Mouse (Mus musculus) heart, embryonic 16.5 days (tissue): Measurements from ENCODE around the gene 3110082I17Rik. TPM values are rescaled to one million over a fixed set of nuclear protein-coding genes. Genes with fewer than 3 reads are reported as not detected.
A peak's percentile ranks its signal among the peaks of the same experiment; 100 is the strongest.
"Not testable (repeated sequence)": the region's sequence is repeated elsewhere in the genome, so short reads cannot be mapped to it uniquely, and the experiment has no call there.

Experiments used
- ATAC-seq: fragments of 200-750 bp; cut with Nextera tagmentation; replicated peaks from 2 replicates; pipeline ENCODE4 v1.8.0; 2017; ENCODE audit warnings: moderate number of reproducible peaks; ENCODE audit not compliant: insufficient read depth, low FRiP score; ENCODE audit errors: extremely low read depth
- H3K27ac ChIP-seq: fragments of 300-500 bp; sonication (generic); 2 replicates; pipeline ENCODE4 v1.5.1; 2014; ENCODE audit warnings: mild to moderate bottlenecking, low read length, control low read depth, moderate library complexity
- H3K27me3 ChIP-seq: fragments of 300-500 bp; sonication (generic); 2 replicates; pipeline ENCODE4 v1.6.1; 2014; ENCODE audit warnings: low read length, mixed read lengths; ENCODE audit not compliant: control insufficient read depth, insufficient read depth
- H3K36me3 ChIP-seq: fragments of 300-500 bp; sonication (generic); 2 replicates; pipeline ENCODE4 v1.6.1; 2014; ENCODE audit not compliant: control insufficient read depth, insufficient read depth
- H3K4me1 ChIP-seq: fragments of 300-500 bp; sonication (generic); 2 replicates; pipeline ENCODE4 v1.6.1; 2014; ENCODE audit warnings: low read length, mixed read lengths; ENCODE audit not compliant: control insufficient read depth, insufficient read depth
- H3K4me2 ChIP-seq: fragments of 300-500 bp; sonication (generic); 2 replicates; pipeline ENCODE4 v1.6.1; 2014; ENCODE audit warnings: low read depth, mild to moderate bottlenecking, control low read depth, low read length
- H3K4me3 ChIP-seq: fragments of 300-500 bp; sonication (generic); 2 replicates; pipeline ENCODE4 v1.5.1; 2014; ENCODE audit warnings: mild to moderate bottlenecking, control low read depth, low read length
- H3K9ac ChIP-seq: fragments of 300-500 bp; sonication (generic); 2 replicates; pipeline ENCODE4 v1.6.1; 2014; ENCODE audit warnings: low read length, control low read depth
- H3K9me3 ChIP-seq: fragments of 300-500 bp; sonication (generic); replicated peaks from 2 replicates; pipeline ENCODE4 v1.6.1; 2016; ENCODE audit warnings: low read length; ENCODE audit not compliant: control insufficient read depth
- WGBS: fragments of 180-500 bp; shearing (Covaris S2); extraction: QIAGEN DNeasy Blood & Tissue Kit; methylation state at CpG from one replicate; pipeline ENCODE4 v1.1.7; 2014; 5-methylcytosine and 5-hydroxymethylcytosine counted together
- polyA plus RNA-seq: library from polyadenylated mRNA; unstranded; fragments of >200 nt; fragmentation: Nextera tagmentation; extraction: Ambion mirVana; gene quantifications from 2 replicates; pipeline ENCODE4 v1.2.1, GENCODE M21; 2015

3110082I17Rik gene
- polyA plus RNA-seq, 1 experiment from 2014 or later: 17.2 TPM

- H3K4me2 ChIP-seq: 0 out of 2 replicates have a peak overlapping the region, but pooled peaks have one; percentile 6
- ATAC-seq: peak; percentile 81
- peak overlapping the region; percentile 38; the same call in 1 of the 2 replicates for H3K9ac ChIP-seq
- 27% methylated on average over 13 of the region's 13 CpGs for whole genome bisulfite sequencing
- H3K9me3 ChIP-seq: no peaks in the 10 kb centered on the region
- no peaks in the 10 kb centered on the region for H3K27me3 ChIP-seq
- H3K4me3 ChIP-seq: no peak overlapping the region
- peaks cover 34% of the 10 kb centered on the region for H3K36me3 ChIP-seq
- H3K27ac ChIP-seq: peak overlapping the region; percentile 79
- H3K4me1 ChIP-seq: peaks cover 18% of the 10 kb centered on the region
Observed at GRCm38 (mm10) chr5:139337826-139338370, 122.4 kb downstream of the 3110082I17Rik start.

GRCm38 (mm10) chr5:139335634-139336033 lies 124.7 kb downstream of the 3110082I17Rik start:
- no peak overlapping the region for H3K27ac ChIP-seq
- H3K9ac ChIP-seq: no peak overlapping the region
- H3K4me1 ChIP-seq: peaks cover 29% of the 10 kb centered on the region
- no peak overlapping the region for H3K4me2 ChIP-seq
- 91% methylated on average over 4 of the region's 4 CpGs for WGBS
- H3K36me3 ChIP-seq: peaks cover 17% of the 10 kb centered on the region
- no peak overlapping the region for H3K4me3 ChIP-seq
- ATAC-seq: no peak
- H3K9me3 ChIP-seq: no peaks in the 10 kb centered on the region
- no peaks in the 10 kb centered on the region for H3K27me3 ChIP-seq

GRCm38 (mm10) chr5:139334394-139334793 lies 125.9 kb downstream of the 3110082I17Rik start:
- not testable (repeated sequence) for H3K4me3 ChIP-seq, H3K4me2 ChIP-seq, H3K9me3 ChIP-seq, ATAC-seq, H3K9ac ChIP-seq, H3K27ac ChIP-seq, H3K27me3 ChIP-seq
- Histone ChIP-seq H3K36me3 (peaks cover 10% of the 10 kb centered on the region), H3K4me1 (peaks cover 27% of the 10 kb centered on the region)
- WGBS: 84% methylated on average over 10 of the region's 10 CpGs

GRCm38 (mm10) chr5:139333301-139334013 lies 126.9 kb downstream of the 3110082I17Rik start:
- Histone ChIP-seq H3K4me3 (no peak overlapping the region), H3K4me2 (no peak overlapping the region), H3K27ac (no peak overlapping the region), H3K4me1 (peaks cover 20% of the 10 kb centered on the region), H3K36me3 (peaks cover 7% of the 10 kb centered on the region), H3K9ac (no peak overlapping the region), H3K27me3 (no peaks in the 10 kb centered on the region; the same call in 1 of the 2 replicates), H3K9me3 (no peaks in the 10 kb centered on the region)
- 87% methylated on average over 16 of the region's 16 CpGs for WGBS
- ATAC-seq: no peak

GRCm38 (mm10) chr5:139332590-139333272 lies 127.6 kb downstream of the 3110082I17Rik start:
- 75% methylated on average over 8 of the region's 8 CpGs for WGBS
- peak overlapping the region; percentile 30; the same call in 1 of the 2 replicates for H3K9ac ChIP-seq

GRCm38 (mm10) chr5:139331742-139332141 lies 128.6 kb downstream of the 3110082I17Rik start:
- Histone ChIP-seq H3K27me3 (no peaks in the 10 kb centered on the region; the same call in 1 of the 2 replicates), H3K27ac (no peak overlapping the region)
- 20% methylated on average over 8 of the region's 8 CpGs for WGBS

More at GRCm38 (mm10) chr5:139332590-139333272, 127.6 kb downstream of the 3110082I17Rik start:
- H3K27me3 ChIP-seq: no peaks in the 10 kb centered on the region; the same call in 1 of the 2 replicates
- H3K27ac ChIP-seq: no peak overlapping the region
- ATAC-seq: no peak
- no peaks in the 10 kb centered on the region for H3K9me3 ChIP-seq
- no peak overlapping the region for H3K4me3 ChIP-seq
- no peak overlapping the region for H3K4me2 ChIP-seq
- peaks cover 13% of the 10 kb centered on the region for H3K4me1 ChIP-seq
- H3K36me3 ChIP-seq: peaks cover 7% of the 10 kb centered on the region

GRCm38 (mm10) chr5:139330766-139331165 lies 129.6 kb downstream of the 3110082I17Rik start:
- H3K9ac ChIP-seq: no peak overlapping the region
- peaks cover 8% of the 10 kb centered on the region for H3K27me3 ChIP-seq
- H3K4me2 ChIP-seq: no peak overlapping the region
- H3K9me3 ChIP-seq: no peaks in the 10 kb centered on the region
- 75% methylated on average over 7 of the region's 7 CpGs for WGBS
- no peak for ATAC-seq
- no peak overlapping the region for H3K27ac ChIP-seq
- H3K4me3 ChIP-seq: no peak overlapping the region
- peaks cover 13% of the 10 kb centered on the region for H3K4me1 ChIP-seq
- no peaks in the 10 kb centered on the region for H3K36me3 ChIP-seq

More at GRCm38 (mm10) chr5:139331742-139332141, 128.6 kb downstream of the 3110082I17Rik start:
- H3K36me3 ChIP-seq: peaks cover 3% of the 10 kb centered on the region; the same call in 1 of the 2 replicates
- no peak for ATAC-seq
- no peaks in the 10 kb centered on the region for H3K9me3 ChIP-seq
- no peak overlapping the region for H3K4me2 ChIP-seq
- peak overlapping the region; percentile 39; the same call in 1 of the 2 replicates for H3K9ac ChIP-seq
- H3K4me3 ChIP-seq: no peak overlapping the region
- peaks cover 13% of the 10 kb centered on the region for H3K4me1 ChIP-seq

- no peaks in the 10 kb centered on the region for H3K9me3 ChIP-seq
- H3K36me3 ChIP-seq: no peaks in the 10 kb centered on the region
- WGBS: 52% methylated on average over 7 of the region's 7 CpGs
- no peak overlapping the region for H3K4me3 ChIP-seq
- ATAC-seq: no peak
- no peak overlapping the region for H3K4me2 ChIP-seq
- H3K4me1 ChIP-seq: peaks cover 23% of the 10 kb centered on the region
- no peak overlapping the region for H3K27ac ChIP-seq
- no peak overlapping the region for H3K9ac ChIP-seq
- peaks cover 31% of the 10 kb centered on the region for H3K27me3 ChIP-seq
Observed at GRCm38 (mm10) chr5:139327634-139328020, 132.7 kb downstream of the 3110082I17Rik start.
